Mouse (Mus musculus) frontal cortex, postnatal 14 days (tissue): ENCODE measurements at regions not wholly inside any gene's neighbourhood (a gene's known extent, or its start where the extent isn't known, plus 50 kb on each side); places are given as distances from the start of the nearest gene placed in this dataset.

Experiments used
- DNase-seq, 2 experiments: peaks; one replicate each; pipeline ENCODE4 v3.0.0; 2022; ENCODE audit warnings: low spot score in 2 of 2

DNA sequence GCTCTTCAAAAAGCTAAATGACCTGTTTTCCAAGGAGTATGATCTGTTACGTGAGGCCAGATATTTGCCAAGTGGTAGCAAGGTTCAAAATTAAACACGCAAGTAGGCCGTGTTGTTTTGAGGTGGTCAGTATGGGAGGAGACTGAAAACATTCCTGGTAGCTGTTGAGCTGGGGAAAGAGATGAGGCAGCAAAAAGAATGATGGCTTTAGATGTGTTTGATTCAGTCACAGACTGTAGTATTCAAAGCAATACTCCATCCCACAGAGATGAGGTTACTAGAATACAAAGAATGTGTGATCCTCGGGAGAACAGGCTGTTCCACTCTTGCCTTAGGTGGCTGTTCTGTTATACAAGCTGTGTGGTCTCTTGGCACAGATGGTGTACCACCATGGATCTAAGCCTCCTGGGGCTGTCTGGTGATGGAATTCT, 742.7 kb upstream of the Zeb2 start:
- no peak for DNase-seq

DNA sequence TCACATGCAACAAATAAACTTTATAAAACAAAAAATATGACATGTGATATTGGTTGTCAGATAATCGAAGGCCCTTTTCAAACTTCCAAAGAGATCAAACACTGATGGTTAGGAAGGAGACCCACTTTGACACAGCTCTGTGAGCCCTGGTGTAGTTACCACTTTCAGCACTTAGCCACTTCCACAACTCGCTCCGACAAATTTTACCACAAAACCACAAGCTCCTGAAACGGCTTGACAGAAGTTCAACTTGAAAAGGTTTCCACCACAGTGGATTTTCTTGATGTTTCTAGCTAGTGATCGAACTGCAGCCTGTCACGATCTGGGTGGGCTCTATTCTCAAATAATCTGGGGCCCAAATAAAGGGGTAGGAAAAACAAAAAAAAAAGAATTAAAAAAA, 742.2 kb upstream of the Zeb2 start:
- no peak for DNase-seq

DNA sequence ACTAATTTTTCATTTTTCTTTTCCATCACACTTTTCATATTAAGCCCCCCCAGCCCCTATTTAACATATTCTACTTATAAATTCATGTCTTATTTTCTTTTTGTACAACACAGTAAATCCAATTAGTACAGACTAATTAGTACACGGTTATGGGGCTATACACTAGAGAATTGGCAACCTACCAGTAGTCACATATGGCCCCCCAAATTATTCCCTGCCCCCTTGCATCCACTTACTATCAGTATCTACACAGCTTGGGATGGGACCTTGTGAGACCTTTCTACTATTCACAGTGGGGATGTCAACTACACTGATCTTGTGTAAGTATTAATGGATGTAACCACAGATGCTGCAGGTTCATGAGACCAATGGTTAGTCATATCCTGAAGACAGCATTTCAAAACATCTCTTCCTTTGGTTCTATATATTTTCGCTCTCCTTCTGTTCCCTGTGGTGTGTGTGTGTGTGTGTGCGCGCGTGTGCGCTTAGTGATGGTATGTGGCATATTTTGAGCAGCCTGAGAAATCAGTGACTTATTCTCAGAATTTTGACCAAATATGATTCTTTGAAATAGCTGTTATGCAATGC, 732.9 kb upstream of the Zeb2 start:
- no peak for DNase-seq

DNA sequence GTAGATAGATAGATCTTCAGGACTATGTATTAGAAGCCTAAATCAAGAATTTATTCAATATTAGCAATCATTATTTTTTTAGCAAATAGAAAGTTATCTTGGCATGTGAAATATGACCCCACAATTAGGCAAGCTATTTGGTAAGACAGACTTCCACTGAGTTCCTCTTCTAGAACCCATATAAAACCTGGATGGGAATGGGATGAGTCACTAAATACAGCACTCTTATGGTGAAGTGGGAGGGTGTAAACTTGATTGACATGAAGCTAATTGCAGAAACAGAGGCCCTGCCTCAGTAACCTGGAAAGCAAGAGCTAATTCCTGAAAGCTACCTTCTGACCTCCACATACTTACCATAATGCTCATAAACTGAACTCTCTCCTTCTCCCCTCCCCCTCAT, 723.2 kb upstream of the Zeb2 start:
- no peak for DNase-seq

DNA sequence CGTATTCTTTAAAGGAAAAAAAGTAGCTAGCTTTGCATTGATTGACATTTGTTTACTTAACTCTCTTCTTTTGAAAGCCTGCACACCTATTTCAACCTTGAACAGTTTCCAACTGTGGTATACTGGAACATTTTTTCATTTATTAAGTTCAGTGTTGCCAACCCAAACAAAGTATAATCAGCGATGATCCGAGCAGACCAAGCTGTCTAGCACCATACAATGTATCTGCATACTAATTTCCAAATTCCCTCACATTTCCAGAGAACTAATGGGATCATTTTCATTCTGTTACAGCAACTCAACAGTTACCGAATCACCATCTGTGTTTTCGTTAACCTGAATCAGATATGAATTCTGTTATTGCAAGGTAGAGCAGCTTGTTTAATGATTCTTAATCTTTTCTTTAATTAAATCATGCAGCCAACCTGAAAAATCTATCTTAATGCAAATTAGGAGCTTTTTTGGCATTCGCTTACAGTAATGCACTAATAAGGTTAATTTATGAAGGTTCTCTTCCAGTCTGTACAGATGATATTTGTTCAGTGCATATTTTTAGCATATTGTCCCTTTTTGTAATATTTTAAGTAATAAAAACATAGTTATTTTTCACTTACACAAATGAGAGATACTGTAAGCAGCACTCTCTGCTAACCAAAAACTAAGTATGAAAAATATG, 719.5 kb upstream of the Zeb2 start:
- no peak for DNase-seq

DNA sequence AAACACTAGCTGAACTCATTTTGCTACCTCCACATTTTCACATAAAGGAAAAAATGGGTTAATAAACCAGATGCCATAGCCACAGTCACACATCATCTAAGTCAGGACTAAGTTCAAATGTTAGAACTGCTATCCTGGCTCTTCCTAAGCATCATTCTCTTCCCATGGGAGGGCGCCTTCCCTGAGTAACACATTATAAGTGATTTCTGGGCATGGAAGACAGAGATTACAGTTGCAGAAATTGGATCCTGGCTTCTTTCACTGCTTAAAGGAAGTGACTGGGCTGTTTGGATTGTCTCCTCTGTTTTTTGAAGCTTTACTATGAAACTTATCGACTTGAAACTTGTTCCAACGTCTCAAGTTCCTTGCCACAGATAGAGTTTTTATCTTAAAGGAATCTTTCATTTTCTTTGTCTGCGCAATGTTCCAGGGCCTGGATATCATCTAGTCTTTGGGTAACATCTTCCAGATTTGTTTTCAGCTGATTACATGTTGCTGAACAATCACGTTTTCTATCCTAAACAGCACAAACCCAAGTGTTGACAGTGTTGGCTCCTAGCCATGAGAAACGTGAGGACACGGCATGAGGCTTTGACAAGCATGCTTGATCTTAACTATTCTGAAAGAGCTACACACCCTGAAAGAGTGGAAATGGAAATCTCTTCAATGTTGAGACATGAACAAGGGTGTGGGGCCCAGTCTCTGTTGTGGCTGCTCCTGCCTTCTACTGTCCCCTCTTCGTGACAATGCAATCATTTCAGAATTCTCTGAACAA, 700.9 kb upstream of the Zeb2 start:
- no peak for DNase-seq

DNA sequence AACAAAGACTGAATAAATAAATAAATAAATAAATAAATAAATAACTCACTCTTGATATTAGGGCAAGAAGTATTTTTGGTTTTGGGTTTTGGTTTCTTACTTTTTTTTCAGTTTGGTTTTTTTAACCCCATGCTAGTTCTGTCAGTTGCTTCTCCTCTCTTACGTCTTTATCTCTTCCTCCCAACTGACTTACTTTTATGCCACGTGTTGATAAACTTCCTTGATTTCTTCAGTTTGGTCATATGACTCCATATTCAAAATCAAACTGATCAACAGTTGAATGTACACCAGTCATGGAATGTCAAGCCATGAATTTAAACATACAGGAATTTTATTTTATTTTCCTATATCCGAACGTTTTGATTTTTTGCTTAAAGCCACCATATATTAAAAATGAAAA, 697.5 kb upstream of the Zeb2 start:
- DNase-seq: no peak

DNA sequence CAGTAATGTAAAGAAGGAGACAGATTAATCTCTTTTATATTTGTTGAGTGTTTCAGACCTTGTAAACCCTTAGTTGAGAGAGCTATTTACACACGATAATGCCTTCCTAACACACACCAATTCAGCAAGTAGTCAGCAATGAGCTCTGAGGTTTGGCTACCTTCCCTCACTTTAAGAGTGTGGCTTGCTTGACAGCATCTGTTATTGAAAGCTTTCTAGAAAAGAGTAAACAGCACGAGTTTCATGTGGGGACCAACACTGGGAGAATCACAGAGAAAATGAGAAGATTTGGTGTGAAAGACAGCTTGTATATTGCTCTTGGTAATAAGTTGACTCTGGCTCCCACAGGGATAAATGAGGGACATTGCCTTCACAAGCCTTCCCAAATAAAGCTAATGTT, 688.1 kb upstream of the Zeb2 start:
- no peak for DNase-seq

DNA sequence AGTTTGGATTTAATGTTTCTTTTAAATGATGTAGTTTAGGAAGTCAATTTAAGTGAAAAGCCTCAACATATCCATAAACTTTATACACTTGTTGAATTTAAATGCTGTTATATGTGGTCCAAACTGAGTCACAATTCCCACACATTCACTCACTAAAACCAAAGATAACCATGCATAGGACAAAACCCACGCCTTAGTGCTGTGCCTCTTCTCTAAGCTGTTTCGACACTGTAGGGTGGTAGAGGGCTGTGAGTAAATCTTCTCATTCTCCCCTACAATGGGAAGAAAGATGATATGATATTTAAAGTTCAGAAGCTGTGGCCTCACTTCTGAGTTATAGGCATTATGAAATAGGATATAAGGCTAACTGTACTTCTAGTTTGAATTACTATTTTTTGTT, 682.9 kb upstream of the Zeb2 start:
- DNase-seq: no peak

DNA sequence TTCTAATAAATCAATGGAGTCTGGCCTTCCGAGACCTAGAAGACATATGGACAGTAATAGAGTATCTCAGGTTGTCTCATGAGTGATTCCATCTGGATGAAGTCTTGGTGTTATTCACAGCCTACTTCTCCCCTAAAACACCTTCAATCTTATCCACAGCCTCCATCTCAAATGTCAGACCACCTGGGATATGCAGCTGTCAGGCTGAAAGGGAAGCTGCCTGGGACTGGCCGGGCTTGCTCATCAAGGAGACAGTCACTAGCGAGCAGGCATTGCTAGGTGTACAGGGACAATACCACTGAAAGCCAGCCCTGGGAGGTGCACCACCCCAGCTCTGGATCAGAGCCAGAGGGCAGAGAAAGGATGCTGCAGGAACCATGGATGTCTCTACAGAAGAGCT, 676.4 kb upstream of the Zeb2 start:
- DNase-seq: no peak

DNA sequence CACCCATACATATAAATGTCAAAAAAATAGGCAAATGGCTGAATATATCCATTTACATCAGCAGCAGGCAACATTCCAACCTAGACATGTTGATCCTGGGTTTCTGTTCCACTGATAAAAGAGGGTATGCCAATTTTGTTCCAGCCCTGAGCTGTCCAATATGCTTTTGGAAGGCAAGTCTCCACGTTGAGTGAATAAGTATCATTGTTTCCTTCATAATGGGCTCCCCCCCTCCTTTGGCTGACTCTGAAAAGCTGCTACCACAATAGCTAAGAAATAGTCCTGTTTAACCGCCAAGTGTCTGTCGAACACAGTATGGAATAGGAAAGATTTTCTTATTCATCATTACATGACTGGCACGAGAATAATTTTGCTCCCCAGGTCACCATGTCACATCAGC, 672.5 kb upstream of the Zeb2 start:
- no peak for DNase-seq

DNA sequence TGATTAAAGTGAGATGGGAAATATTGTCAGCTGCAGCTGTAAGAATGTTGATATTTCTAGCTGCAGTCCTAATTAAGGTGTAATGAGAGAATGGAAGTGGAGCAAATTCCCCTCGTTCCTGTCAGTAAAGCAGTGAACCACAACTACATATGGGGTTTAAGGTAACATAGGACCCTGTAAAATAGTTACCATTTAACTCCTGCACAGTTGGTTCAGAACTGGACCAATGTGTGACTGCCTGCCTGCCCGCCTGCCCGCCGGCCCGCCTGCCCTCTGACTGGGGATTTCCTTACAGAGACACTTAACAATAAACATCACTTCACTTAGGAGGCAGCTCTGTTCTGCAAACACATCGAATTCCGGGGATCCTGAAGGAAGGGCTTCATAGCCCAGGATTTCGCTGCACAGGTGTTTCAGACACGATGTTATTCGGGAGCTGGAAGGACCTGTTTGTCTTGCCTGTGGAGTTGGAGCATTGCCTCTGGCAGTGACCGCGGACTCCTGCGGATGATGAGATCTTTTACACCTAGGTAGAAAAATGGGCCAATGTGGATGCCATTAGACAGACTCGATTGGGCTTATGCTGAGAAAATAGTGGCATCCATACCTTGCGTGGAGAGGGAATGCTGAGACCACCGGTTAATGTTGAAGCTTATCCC, 670.7 kb upstream of the Zeb2 start:
- DNase-seq: no peak

DNA sequence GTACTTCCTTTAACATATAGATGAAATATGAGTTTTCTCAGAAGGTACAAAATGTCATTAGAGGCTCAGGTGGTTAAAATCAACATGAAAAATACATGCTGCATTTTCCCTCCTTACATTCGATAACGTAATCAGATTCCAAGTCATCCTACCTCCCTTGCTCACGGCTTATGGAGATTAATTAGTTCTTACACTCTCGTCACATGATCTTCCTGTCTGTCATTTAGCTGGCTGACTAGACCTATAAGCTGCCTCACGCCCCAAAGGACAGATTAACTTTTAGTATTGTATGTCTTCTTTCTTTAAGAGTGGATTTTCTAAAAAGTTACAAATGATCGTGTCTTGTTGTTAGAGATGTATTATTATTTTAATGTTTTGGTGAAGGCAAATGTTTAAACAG, 669.6 kb upstream of the Zeb2 start:
- no peak for DNase-seq

DNA sequence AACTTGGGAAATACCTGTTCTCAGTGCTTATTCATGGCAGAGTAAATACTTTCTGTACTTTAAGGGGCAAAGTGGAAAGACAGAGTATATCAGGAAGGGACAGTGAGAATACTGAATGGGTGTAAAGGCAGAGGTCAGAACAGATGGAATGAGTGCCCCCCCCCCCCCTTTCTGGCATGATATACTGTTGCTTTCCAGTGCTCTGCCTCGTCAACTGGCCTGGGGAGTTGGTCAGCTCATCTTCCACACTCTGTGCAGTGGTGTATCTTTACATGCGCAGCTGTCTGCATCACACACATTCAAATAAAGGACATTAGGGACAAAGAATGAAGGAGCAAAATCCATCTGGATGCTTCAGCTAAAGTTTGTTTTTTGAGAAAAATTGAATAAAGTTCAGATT, 668.5 kb upstream of the Zeb2 start:
- DNase-seq: no peak

DNA sequence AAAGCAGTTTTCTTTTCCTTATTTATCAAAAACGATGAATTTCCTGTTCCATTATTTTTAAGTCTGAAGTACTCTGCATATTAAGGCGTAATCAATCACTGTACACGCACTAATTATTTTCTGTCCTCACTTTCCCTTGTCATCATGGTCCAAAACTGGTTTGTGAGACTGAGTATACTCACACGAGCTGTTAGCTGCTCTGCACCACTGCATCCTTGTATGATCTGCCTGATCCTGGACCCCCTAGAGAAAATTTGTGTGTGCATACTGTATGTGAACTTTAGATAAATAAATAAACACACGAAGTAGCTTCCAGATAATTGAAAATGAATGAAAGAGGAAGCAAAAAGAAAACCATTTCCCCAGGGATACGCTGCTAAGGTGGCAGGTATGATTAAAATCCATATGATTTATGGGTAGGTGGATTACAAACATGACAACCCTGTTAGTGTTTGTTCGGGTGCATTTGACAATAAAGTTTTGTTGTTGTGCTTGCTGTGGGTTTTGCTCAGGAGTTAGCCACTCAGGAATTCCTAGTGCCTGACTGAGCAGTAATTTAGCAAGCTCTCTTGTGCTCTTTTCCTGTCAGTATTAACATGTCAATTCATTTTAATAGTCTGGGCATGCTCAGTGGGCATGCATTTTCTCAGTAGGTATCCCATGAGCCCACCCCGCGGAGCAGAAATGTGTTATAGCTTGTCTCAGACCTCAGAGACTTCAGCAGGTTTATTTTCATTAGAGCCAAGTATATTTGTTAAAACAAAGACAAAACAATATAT, 666.6 kb upstream of the Zeb2 start:
- DNase-seq: no peak

DNA sequence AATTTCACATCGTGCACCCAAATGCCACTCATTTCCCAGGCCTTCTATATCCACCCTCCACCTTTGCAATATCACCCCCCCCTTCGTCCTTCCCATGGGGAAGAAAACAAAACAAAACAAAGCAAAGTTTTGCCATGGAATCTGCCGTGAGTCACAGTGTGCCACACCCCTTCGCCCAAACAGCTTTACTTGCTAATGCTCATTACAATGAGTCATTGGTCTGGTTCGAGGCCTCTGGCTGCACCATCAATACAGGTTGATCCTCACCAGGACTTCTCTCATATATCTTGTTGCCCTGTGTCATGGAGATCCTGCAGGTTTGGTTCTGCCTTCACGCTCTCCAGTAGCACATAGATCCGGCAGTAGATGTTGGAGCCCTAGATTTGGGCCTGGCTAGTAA, 660.3 kb upstream of the Zeb2 start:
- DNase-seq: no peak

DNA sequence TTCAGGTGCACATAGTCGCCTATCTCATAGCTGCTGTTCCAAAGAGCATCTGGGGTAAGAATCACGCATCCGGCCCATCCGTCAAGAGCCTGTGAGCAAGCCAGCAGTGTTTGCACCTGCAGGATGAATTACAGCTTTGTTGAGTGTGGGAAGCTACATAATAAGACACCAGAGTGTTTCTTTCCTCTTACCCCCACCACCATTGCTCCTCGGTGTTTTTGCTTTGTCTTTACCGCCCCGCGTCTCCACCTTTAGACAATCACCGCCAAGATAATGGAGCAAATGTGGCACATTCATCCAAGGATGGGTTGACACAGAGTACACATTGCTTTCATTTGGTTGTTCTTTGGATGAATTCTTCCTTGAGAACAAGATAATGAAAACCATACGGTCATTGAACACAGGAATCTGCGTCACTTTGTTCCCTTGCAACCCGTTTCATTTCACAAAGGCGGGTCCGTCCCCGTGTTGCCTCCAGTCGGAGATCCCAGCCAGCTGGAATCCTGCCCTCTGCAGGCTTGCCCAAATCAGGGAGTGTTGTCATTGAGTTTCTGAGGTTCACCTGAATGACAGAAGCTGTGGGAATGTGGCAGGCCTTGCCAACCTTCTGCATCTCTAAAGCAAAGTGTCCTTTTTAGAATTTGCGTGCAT, 659.4 kb upstream of the Zeb2 start:
- no peak for DNase-seq

DNA sequence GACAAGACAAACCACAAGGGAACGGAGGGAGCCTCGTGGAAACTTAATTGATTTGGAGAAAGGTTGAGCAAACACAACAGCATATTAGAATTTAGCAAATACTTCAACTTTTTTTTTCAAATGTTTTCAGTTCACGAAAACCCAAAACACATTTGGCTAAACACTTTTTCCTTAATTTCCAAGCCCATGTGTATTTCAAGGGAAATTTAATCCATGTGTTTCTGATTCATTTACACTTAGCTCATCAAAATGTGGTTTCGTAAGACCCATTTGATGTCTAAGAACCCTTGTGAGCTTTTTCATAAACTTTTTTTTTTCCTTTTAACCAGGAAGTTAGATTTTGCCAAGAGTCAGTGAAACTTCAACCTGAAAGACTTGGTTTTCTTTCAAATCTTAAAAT, 658.5 kb upstream of the Zeb2 start:
- no peak for DNase-seq

DNA sequence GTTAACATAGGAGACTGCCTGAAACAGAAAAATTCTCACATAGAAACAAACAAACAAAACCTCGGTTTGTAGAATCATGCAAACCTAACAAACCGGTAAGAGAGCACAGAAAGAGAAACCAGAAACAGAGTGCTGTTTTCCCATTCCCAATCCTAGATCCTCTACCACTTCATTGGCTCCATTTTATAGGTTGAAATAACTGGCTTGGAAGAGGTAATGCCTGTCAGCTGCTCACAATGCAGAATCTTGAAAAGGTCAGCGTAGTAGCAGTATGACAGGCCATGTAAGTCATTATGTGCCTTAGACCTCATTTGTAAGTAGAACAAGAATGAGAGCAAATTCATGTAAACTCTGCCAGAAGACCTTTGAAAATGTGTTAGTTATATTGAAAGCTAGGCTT, 657.2 kb upstream of the Zeb2 start:
- no peak for DNase-seq

DNA sequence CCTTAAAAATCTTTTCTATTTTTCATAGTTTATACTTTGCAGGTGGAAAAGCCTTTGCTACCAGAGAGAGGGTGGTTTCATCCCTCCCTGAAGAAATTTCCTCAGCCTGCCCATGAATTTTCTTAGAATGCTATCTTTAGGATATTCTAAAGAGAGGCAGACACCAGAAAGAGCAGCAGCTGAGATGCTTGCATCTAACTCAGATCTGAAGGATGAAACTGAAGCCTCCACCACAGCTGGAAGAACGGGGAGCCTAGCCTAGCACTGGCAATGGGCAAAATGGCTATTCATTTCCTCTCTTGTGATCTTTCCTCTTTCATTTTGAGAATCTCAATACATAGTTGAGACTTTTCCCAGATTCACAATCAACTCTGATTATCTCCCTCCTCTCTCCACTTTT, 640.0 kb upstream of the Zeb2 start:
- peak in 1 of 2 experiments; percentile 18 for DNase-seq

DNA sequence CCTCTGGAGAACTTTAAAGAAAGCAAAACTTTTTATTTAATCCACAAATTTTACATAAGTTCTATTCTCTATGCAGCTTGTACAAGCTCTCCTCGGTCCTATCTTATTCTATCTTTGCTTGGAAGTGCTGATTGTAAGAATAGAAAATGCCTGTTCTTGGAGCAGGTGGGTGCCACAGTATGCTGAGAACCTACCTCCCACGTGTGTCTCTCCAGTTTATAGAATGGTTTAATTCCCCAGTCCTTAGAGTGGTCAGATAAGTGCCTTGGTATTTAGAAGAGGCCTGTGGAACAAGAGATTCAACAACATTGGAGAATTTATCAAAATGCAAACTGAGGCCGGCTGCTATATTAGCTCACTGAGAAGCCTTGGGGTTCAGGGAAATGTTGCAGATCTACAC, 639.2 kb upstream of the Zeb2 start:
- DNase-seq: no peak

DNA sequence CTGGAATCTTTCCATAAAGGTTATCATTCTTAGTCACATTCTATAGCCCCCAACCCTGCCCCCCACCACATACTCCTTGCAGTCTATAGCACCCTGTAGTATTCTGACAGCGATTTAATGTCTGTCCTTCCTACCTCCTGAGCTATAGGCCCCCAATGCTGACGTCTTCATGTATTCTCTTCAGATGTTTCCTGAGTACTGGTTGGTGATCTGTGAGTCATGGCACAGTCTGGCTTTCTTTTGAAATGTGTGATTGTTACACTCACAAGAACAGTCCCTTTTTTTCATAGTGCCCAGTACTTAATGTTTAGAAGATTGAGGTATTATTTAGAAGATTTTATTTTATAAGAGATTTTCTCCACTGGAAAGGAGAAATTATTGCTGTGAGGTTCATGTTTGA, 634.6 kb upstream of the Zeb2 start:
- DNase-seq: no peak
